Mouse (Mus musculus): ENCODE measurements around the gene Tmem135. TPM values are rescaled to one million over a fixed set of nuclear protein-coding genes. Genes with fewer than 3 reads are reported as not detected.
A peak's percentile ranks its signal among the peaks of the same experiment; 100 is the strongest.

Gene Tmem135
- 21.2 and 22.9 TPM in 2 replicates for polyA plus RNA-seq (2015; fragmentation: Nextera tagmentation; extraction: Ambion mirVana)

GRCm38 (mm10) chr7:89404081-89404733 lies at the start of gene Tmem135, which contains the start of gene Fzd4:
TSS of gene Tmem135 (minus strand) at chr7:89404222.
TSS of gene Fzd4 (plus strand) at chr7:89404355.
- 0 out of 2 replicates have a peak, but pooled peaks cover 3% of the 10 kb centered on the region for H3K27me3 ChIP-seq
- WGBS = under 1% methylated on average over 55 of the region's 62 CpGs
- H3K4me2 ChIP-seq (replicated peaks) = peak within 1 kb of the TSS; percentile 91
- H3K9me3 ChIP-seq = no peaks in the 10 kb centered on the region
- H3K9ac ChIP-seq = peak within 1 kb of the TSS; percentile 97
- peaks cover 19% of the 10 kb centered on the region for H3K36me3 ChIP-seq
- H3K4me3 ChIP-seq = peak within 1 kb of the TSS; percentile 96
- peak within 1 kb of the TSS; percentile 87 for H3K27ac ChIP-seq
- ATAC-seq (ENCODE audit: low FRiP score, low read depth) = peak; percentile 95
- H3K4me1 ChIP-seq = peaks cover 53% of the 10 kb centered on the region

GRCm38 (mm10) chr7:89450312-89450711 lies 46.3 kb upstream of the Tmem135 start:
- no peak for ATAC-seq (ENCODE audit: low FRiP score, low read depth)
- WGBS = 67% methylated on average over 2 of the region's 2 CpGs
- H3K9ac ChIP-seq = no peak overlapping the region
- H3K27ac ChIP-seq = no peak overlapping the region
- no peaks in the 10 kb centered on the region for H3K27me3 ChIP-seq
- H3K4me1 ChIP-seq = no peaks in the 10 kb centered on the region
- H3K36me3 ChIP-seq = no peaks in the 10 kb centered on the region
- H3K4me2 ChIP-seq (replicated peaks) = no peak overlapping the region
- H3K4me3 ChIP-seq = no peak overlapping the region
- H3K9me3 ChIP-seq = no peaks in the 10 kb centered on the region

GRCm38 (mm10) chr7:89445137-89445536 lies 41.1 kb upstream of the Tmem135 start:
- Histone ChIP-seq H3K36me3 (no peaks in the 10 kb centered on the region), H3K4me2 (replicated peaks) (no peak overlapping the region), H3K9ac (no peak overlapping the region), H3K27ac (no peak overlapping the region), H3K4me1 (no peaks in the 10 kb centered on the region), H3K9me3 (no peaks in the 10 kb centered on the region), H3K4me3 (no peak overlapping the region), H3K27me3 (no peaks in the 10 kb centered on the region)
- ATAC-seq (ENCODE audit: low FRiP score, low read depth) = no peak
- 89% methylated on average over 4 of the region's 4 CpGs for WGBS

GRCm38 (mm10) chr7:89442242-89442641 lies 38.2 kb upstream of the Tmem135 start:
- ATAC-seq (ENCODE audit: low FRiP score, low read depth) = no peak
- Histone ChIP-seq H3K4me1 (no peaks in the 10 kb centered on the region), H3K4me3 (no peak overlapping the region), H3K27ac (no peak overlapping the region), H3K4me2 (replicated peaks) (no peak overlapping the region), H3K9me3 (no peaks in the 10 kb centered on the region), H3K36me3 (no peaks in the 10 kb centered on the region), H3K9ac (no peak overlapping the region), H3K27me3 (no peaks in the 10 kb centered on the region)
- WGBS = 70% methylated on average over 4 of the region's 4 CpGs

GRCm38 (mm10) chr7:89441291-89441690 lies 37.3 kb upstream of the Tmem135 start:
- 69% methylated on average over 7 of the region's 7 CpGs for WGBS
- no peak overlapping the region for H3K9ac ChIP-seq
- no peak overlapping the region for H3K4me3 ChIP-seq
- no peaks in the 10 kb centered on the region for H3K9me3 ChIP-seq
- no peaks in the 10 kb centered on the region for H3K36me3 ChIP-seq
- H3K4me2 ChIP-seq (replicated peaks) = no peak overlapping the region
- H3K4me1 ChIP-seq = no peaks in the 10 kb centered on the region
- ATAC-seq (ENCODE audit: low FRiP score, low read depth) = no peak
- no peaks in the 10 kb centered on the region for H3K27me3 ChIP-seq
- H3K27ac ChIP-seq = no peak overlapping the region

GRCm38 (mm10) chr7:89437589-89437988 lies 33.6 kb upstream of the Tmem135 start:
- Histone ChIP-seq H3K9ac (no peak overlapping the region), H3K4me2 (replicated peaks) (no peak overlapping the region), H3K9me3 (no peaks in the 10 kb centered on the region), H3K4me3 (no peak overlapping the region), H3K27ac (no peak overlapping the region), H3K4me1 (peaks cover 14% of the 10 kb centered on the region), H3K36me3 (no peaks in the 10 kb centered on the region), H3K27me3 (no peaks in the 10 kb centered on the region)
- 51% methylated on average over 4 of the region's 4 CpGs for WGBS
- ATAC-seq (ENCODE audit: low FRiP score, low read depth) = peak; percentile 44; the same call in 1 of the 2 replicates

- Histone ChIP-seq H3K27me3 (no peaks in the 10 kb centered on the region), H3K36me3 (no peaks in the 10 kb centered on the region), H3K4me1 (peaks cover 14% of the 10 kb centered on the region), H3K9ac (no peak overlapping the region), H3K4me3 (no peak overlapping the region), H3K4me2 (replicated peaks) (no peak overlapping the region), H3K27ac (no peak overlapping the region), H3K9me3 (no peaks in the 10 kb centered on the region)
- 77% methylated on average over 5 of the region's 5 CpGs for WGBS
- ATAC-seq (ENCODE audit: low FRiP score, low read depth) = no peak
These were observed 32.4 kb upstream of the Tmem135 start for GRCm38 (mm10) chr7:89436404-89436803.

- no peak for ATAC-seq (ENCODE audit: low FRiP score, low read depth)
- no peak overlapping the region for H3K4me3 ChIP-seq
- H3K27me3 ChIP-seq = no peaks in the 10 kb centered on the region
- no peaks in the 10 kb centered on the region for H3K36me3 ChIP-seq
- H3K4me1 ChIP-seq = peaks cover 14% of the 10 kb centered on the region
- H3K4me2 ChIP-seq (replicated peaks) = no peak overlapping the region
- no peak overlapping the region for H3K27ac ChIP-seq
- H3K9ac ChIP-seq = no peak overlapping the region
- WGBS = 52% methylated on average over 8 of the region's 8 CpGs
- H3K9me3 ChIP-seq = no peaks in the 10 kb centered on the region
These were observed 30.0 kb upstream of the Tmem135 start for GRCm38 (mm10) chr7:89433893-89434616.

- no peaks in the 10 kb centered on the region for H3K9me3 ChIP-seq
- no peak overlapping the region for H3K4me2 ChIP-seq (replicated peaks)
- no peak overlapping the region; the same call in 1 of the 2 replicates for H3K9ac ChIP-seq
- 56% methylated on average over 9 of the region's 9 CpGs for WGBS
- H3K36me3 ChIP-seq = no peaks in the 10 kb centered on the region
- H3K4me1 ChIP-seq = peaks cover 14% of the 10 kb centered on the region
- no peaks in the 10 kb centered on the region for H3K27me3 ChIP-seq
- ATAC-seq (ENCODE audit: low FRiP score, low read depth) = peak; percentile 63; the same call in 1 of the 2 replicates
- no peak overlapping the region for H3K4me3 ChIP-seq
- H3K27ac ChIP-seq = peak overlapping the region; percentile 56; the same call in 1 of the 2 replicates
These were observed 29.3 kb upstream of the Tmem135 start for GRCm38 (mm10) chr7:89433193-89433892.

GRCm38 (mm10) chr7:89431185-89431584 lies 27.2 kb upstream of the Tmem135 start:
- H3K36me3 ChIP-seq = no peaks in the 10 kb centered on the region
- H3K4me1 ChIP-seq = peaks cover 20% of the 10 kb centered on the region
- WGBS = 77% methylated on average over 2 of the region's 2 CpGs
- H3K27me3 ChIP-seq = no peaks in the 10 kb centered on the region
- no peak for ATAC-seq (ENCODE audit: low FRiP score, low read depth)
- H3K9ac ChIP-seq = no peak overlapping the region
- H3K4me2 ChIP-seq (replicated peaks) = no peak overlapping the region
- H3K9me3 ChIP-seq = no peaks in the 10 kb centered on the region
- H3K4me3 ChIP-seq = no peak overlapping the region
- H3K27ac ChIP-seq = no peak overlapping the region

- Histone ChIP-seq H3K4me1 (peaks cover 23% of the 10 kb centered on the region), H3K36me3 (no peaks in the 10 kb centered on the region), H3K9ac (no peak overlapping the region), H3K4me2 (replicated peaks) (no peak overlapping the region), H3K9me3 (no peaks in the 10 kb centered on the region), H3K27me3 (no peaks in the 10 kb centered on the region), H3K27ac (no peak overlapping the region), H3K4me3 (no peak overlapping the region)
- 77% methylated on average over 1 of the region's 1 CpGs for WGBS
- ATAC-seq (ENCODE audit: low FRiP score, low read depth) = no peak
These were observed 25.3 kb upstream of the Tmem135 start for GRCm38 (mm10) chr7:89429326-89429725.

- no peak overlapping the region for H3K4me2 ChIP-seq (replicated peaks)
- no peaks in the 10 kb centered on the region for H3K36me3 ChIP-seq
- no peak overlapping the region for H3K9ac ChIP-seq
- no peaks in the 10 kb centered on the region for H3K9me3 ChIP-seq
- peaks cover 23% of the 10 kb centered on the region for H3K4me1 ChIP-seq
- no peak overlapping the region for H3K4me3 ChIP-seq
- 84% methylated on average over 5 of the region's 5 CpGs for whole genome bisulfite sequencing
- no peaks in the 10 kb centered on the region for H3K27me3 ChIP-seq
- no peak for ATAC-seq (ENCODE audit: low FRiP score, low read depth)
- no peak overlapping the region for H3K27ac ChIP-seq
These were observed 24.8 kb upstream of the Tmem135 start for GRCm38 (mm10) chr7:89428804-89429203.

Data from limb, embryonic 13.5 days (tissue).